Mouse (Mus musculus) bone marrow macrophage, adult 2 months (primary cell): ENCODE measurements around the gene Itpk1.

Experiments used
- CTCF ChIP-seq: IDR thresholded peaks from 2 replicates; pipeline ENCODE4 v1.5.1; 2012; ENCODE audit warnings: low read depth, mild to moderate bottlenecking, low read length, moderate library complexity
- POLR2A ChIP-seq: IDR thresholded peaks from 2 replicates; pipeline ENCODE4 v1.6.1; 2012; ENCODE audit warnings: mild to moderate bottlenecking, low read depth, low read length, borderline replicate concordance

GRCm38 (mm10) chr12:102565086-102565485 is 139.6 kb downstream of the Itpk1 start:
- no peak for TF ChIP-seq POLR2A
- TF ChIP-seq CTCF, result no peak
